Mouse (Mus musculus): ENCODE results near the gene Man2a1. TPM values are rescaled to one million over a fixed set of nuclear protein-coding genes. Genes with fewer than 3 reads are reported as not detected.

Man2a1 gene
- polyA plus RNA-seq, 1 experiment from 2014 or later, result 12.6 TPM

- no peak overlapping the region for H3K4me3 ChIP-seq (ENCODE audit: low read depth, low read length)
- peaks cover 46% of the 10 kb centered on the region for H3K36me3 ChIP-seq (ENCODE audit: control insufficient read depth, insufficient read depth, low read length)
- H3K27me3 ChIP-seq (replicated peaks; ENCODE audit: control insufficient read depth, insufficient read depth, low read length), result no peaks in the 10 kb centered on the region
- WGBS, result 67% methylated on average over 6 of the region's 6 CpGs
- no peak overlapping the region for H3K27ac ChIP-seq (ENCODE audit: low read depth)
- no peak overlapping the region for H3K4me2 ChIP-seq (ENCODE audit: low read length)
- H3K9me3 ChIP-seq (ENCODE audit: control insufficient read depth, low read length), result 0 out of 2 replicates have a peak, but pooled peaks cover 2% of the 10 kb centered on the region
- ATAC-seq (replicated peaks; ENCODE audit: low FRiP score, low TSS enrichment, low read depth) (0 out of 2 replicates have a peak, but pooled peaks have one; percentile 50), DNase-seq (ENCODE audit: low spot score) (no peak)
- H3K9ac ChIP-seq (ENCODE audit: low read length), result no peak overlapping the region
- 0 out of 2 replicates have a peak, but pooled peaks cover 2% of the 10 kb centered on the region for H3K4me1 ChIP-seq (replicated peaks; ENCODE audit: control insufficient read depth, insufficient read depth, low read length)
Observed at GRCm38 (mm10) chr17:64742715-64743605, 142.4 kb downstream of the Man2a1 start.

DNA sequence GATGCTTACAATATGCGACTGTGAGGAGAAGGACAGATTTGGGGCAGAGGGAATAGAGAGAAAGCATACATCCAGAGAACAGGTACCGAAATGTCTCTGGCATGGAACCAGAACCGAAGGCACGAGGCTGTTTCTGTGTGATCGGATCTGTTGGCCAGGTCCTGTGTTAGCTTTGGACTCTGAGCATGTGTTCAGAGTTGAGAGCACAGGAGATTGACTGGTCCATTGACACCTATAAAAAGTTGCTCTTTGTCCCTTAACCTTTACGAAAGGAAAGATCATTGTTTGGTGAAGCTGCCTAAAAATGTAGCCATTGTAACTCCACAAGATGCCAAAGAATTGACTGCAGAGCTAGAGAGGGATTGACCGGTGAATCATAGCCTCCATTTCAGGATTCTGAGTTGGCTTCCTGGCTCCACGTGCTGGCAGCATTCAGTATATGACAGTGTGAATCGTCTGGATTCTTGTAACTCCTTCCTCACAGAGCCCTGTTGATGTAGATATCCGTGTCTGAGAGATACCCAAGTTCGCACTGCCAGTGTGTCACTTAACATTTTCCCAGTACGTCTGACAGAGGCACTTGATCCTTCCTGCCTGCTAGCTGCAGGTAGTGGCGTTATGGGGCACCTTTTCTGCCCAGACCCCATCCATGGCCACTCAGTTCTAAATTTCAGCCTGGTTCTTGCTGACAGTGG lies 143.2 kb downstream of the Man2a1 start:
- 0 out of 2 replicates have a peak, but pooled peaks cover 2% of the 10 kb centered on the region for H3K9me3 ChIP-seq (ENCODE audit: control insufficient read depth, low read length)
- DNase-seq (ENCODE audit: low spot score) (no peak), ATAC-seq (replicated peaks; ENCODE audit: low FRiP score, low TSS enrichment, low read depth) (no peak)
- no peak overlapping the region for H3K27ac ChIP-seq (ENCODE audit: low read depth)
- no peak overlapping the region for H3K9ac ChIP-seq (ENCODE audit: low read length)
- H3K27me3 ChIP-seq (replicated peaks; ENCODE audit: control insufficient read depth, insufficient read depth, low read length), result no peaks in the 10 kb centered on the region
- WGBS, result 91% methylated on average over 13 of the region's 13 CpGs
- no peak overlapping the region for H3K4me2 ChIP-seq (ENCODE audit: low read length)
- H3K4me3 ChIP-seq (ENCODE audit: low read depth, low read length), result no peak overlapping the region
- 0 out of 2 replicates have a peak, but pooled peaks cover 2% of the 10 kb centered on the region for H3K4me1 ChIP-seq (replicated peaks; ENCODE audit: control insufficient read depth, insufficient read depth, low read length)
- peaks cover 43% of the 10 kb centered on the region for H3K36me3 ChIP-seq (ENCODE audit: control insufficient read depth, insufficient read depth, low read length)

GRCm38 (mm10) chr17:64746637-64747225 lies 146.2 kb downstream of the Man2a1 start:
- Histone ChIP-seq H3K27ac (ENCODE audit: low read depth) (no peak overlapping the region), H3K4me2 (ENCODE audit: low read length) (no peak overlapping the region), H3K9ac (ENCODE audit: low read length) (no peak overlapping the region), H3K27me3 (replicated peaks; ENCODE audit: control insufficient read depth, insufficient read depth, low read length) (no peaks in the 10 kb centered on the region), H3K4me3 (ENCODE audit: low read depth, low read length) (no peak overlapping the region), H3K9me3 (ENCODE audit: control insufficient read depth, low read length) (0 out of 2 replicates have a peak, but pooled peaks cover 2% of the 10 kb centered on the region), H3K4me1 (replicated peaks; ENCODE audit: control insufficient read depth, insufficient read depth, low read length) (0 out of 2 replicates have a peak, but pooled peaks cover 2% of the 10 kb centered on the region), H3K36me3 (ENCODE audit: control insufficient read depth, insufficient read depth, low read length) (peaks cover 34% of the 10 kb centered on the region)
- WGBS, result 71% methylated on average over 8 of the region's 8 CpGs
- ATAC-seq (replicated peaks; ENCODE audit: low FRiP score, low TSS enrichment, low read depth), result no peak
- no peak for DNase-seq (ENCODE audit: low spot score)

GRCm38 (mm10) chr17:64747461-64747860 lies 146.9 kb downstream of the Man2a1 start:
- 67% methylated on average over 5 of the region's 5 CpGs for WGBS
- no peak overlapping the region for H3K4me2 ChIP-seq (ENCODE audit: low read length)
- H3K4me1 ChIP-seq (replicated peaks; ENCODE audit: control insufficient read depth, insufficient read depth, low read length), result 0 out of 2 replicates have a peak, but pooled peaks cover 2% of the 10 kb centered on the region
- peaks cover 33% of the 10 kb centered on the region for H3K36me3 ChIP-seq (ENCODE audit: control insufficient read depth, insufficient read depth, low read length)
- H3K27ac ChIP-seq (ENCODE audit: low read depth), result no peak overlapping the region
- H3K9me3 ChIP-seq (ENCODE audit: control insufficient read depth, low read length), result 0 out of 2 replicates have a peak, but pooled peaks cover 2% of the 10 kb centered on the region
- H3K4me3 ChIP-seq (ENCODE audit: low read depth, low read length), result no peak overlapping the region
- H3K9ac ChIP-seq (ENCODE audit: low read length), result no peak overlapping the region
- ATAC-seq (replicated peaks; ENCODE audit: low FRiP score, low TSS enrichment, low read depth), result no peak
- DNase-seq (ENCODE audit: low spot score), result no peak
- no peaks in the 10 kb centered on the region for H3K27me3 ChIP-seq (replicated peaks; ENCODE audit: control insufficient read depth, insufficient read depth, low read length)

DNA sequence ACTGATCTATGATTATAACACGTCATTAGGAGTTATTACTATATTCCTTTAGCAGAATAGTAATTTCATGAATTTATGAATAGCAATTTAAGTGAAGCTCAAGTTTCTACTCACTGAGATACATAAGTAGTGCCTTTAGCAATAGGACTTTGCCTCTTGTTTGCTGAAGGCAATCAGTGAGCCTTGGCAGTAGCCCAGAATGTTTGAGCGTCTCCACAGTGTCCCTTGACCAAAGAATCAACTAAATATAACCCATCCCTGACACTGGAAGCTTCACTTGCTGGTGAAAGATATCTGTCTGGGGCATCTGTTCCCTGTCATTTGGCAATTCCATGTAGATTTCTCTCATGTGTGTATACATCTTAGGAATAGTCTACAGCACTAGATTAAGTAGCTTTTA lies 147.6 kb downstream of the Man2a1 start:
- DNase-seq (ENCODE audit: low spot score) (no peak), ATAC-seq (replicated peaks; ENCODE audit: low FRiP score, low TSS enrichment, low read depth) (no peak)
- Histone ChIP-seq H3K27me3 (replicated peaks; ENCODE audit: control insufficient read depth, insufficient read depth, low read length) (no peaks in the 10 kb centered on the region), H3K9me3 (ENCODE audit: control insufficient read depth, low read length) (0 out of 2 replicates have a peak, but pooled peaks cover 2% of the 10 kb centered on the region), H3K9ac (ENCODE audit: low read length) (no peak overlapping the region), H3K4me3 (ENCODE audit: low read depth, low read length) (no peak overlapping the region), H3K27ac (ENCODE audit: low read depth) (no peak overlapping the region), H3K36me3 (ENCODE audit: control insufficient read depth, insufficient read depth, low read length) (peaks cover 27% of the 10 kb centered on the region), H3K4me1 (replicated peaks; ENCODE audit: control insufficient read depth, insufficient read depth, low read length) (no peaks in the 10 kb centered on the region), H3K4me2 (ENCODE audit: low read length) (no peak overlapping the region)
- WGBS, result 54% methylated on average over 2 of the region's 2 CpGs

DNA sequence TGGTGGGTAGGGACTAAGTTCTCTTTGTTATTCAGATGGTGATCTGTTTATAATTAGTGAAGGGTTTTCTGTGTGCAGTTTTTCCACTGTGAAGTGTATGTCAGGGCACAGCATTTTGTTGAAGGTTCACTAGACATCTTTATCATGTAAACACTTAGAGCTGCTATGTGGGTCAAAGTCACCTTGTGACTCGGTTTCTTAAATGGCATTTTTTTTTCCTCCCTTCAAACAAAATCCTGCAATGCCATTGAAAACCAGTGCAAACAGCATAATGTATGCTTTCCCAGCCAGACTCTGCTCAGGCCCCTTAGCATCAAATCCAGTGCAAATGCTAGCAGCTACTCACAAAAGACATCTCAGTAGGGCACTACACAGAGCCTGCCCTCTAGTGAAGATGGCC lies 148.6 kb downstream of the Man2a1 start:
- DNase-seq (ENCODE audit: low spot score) (no peak), ATAC-seq (replicated peaks; ENCODE audit: low FRiP score, low TSS enrichment, low read depth) (no peak)
- 50% methylated on average over 1 of the region's 1 CpGs for WGBS
- Histone ChIP-seq H3K4me2 (ENCODE audit: low read length) (no peak overlapping the region), H3K9me3 (ENCODE audit: control insufficient read depth, low read length) (0 out of 2 replicates have a peak, but pooled peaks cover 2% of the 10 kb centered on the region), H3K27ac (ENCODE audit: low read depth) (no peak overlapping the region), H3K4me1 (replicated peaks; ENCODE audit: control insufficient read depth, insufficient read depth, low read length) (no peaks in the 10 kb centered on the region), H3K36me3 (ENCODE audit: control insufficient read depth, insufficient read depth, low read length) (peaks cover 24% of the 10 kb centered on the region), H3K9ac (ENCODE audit: low read length) (no peak overlapping the region), H3K4me3 (ENCODE audit: low read depth, low read length) (no peak overlapping the region), H3K27me3 (replicated peaks; ENCODE audit: control insufficient read depth, insufficient read depth, low read length) (no peaks in the 10 kb centered on the region)

DNA sequence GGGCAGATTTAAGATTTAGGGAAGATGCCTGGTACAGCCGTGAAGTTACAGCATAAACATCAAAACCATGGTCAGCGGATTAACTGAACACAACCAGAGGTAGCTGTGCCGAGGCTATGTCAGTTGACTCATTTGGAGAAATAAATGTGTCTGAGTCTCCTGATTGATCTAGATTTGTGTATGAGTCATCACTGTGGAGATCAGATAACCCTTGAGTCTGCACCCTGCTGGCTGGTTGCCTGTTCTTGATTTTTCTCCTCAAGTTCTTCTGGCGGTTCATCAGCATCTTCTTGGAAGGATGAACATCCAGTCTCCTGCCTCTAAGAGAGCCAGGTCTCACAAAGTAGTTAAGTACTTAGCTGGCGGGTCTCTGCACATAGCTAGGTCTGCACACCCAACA lies 150.7 kb downstream of the Man2a1 start:
- Histone ChIP-seq H3K9ac (ENCODE audit: low read length) (no peak overlapping the region), H3K4me2 (ENCODE audit: low read length) (no peak overlapping the region), H3K27ac (ENCODE audit: low read depth) (no peak overlapping the region), H3K36me3 (ENCODE audit: control insufficient read depth, insufficient read depth, low read length) (peaks cover 15% of the 10 kb centered on the region; the same call in 1 of the 2 replicates), H3K9me3 (ENCODE audit: control insufficient read depth, low read length) (no peaks in the 10 kb centered on the region), H3K27me3 (replicated peaks; ENCODE audit: control insufficient read depth, insufficient read depth, low read length) (no peaks in the 10 kb centered on the region), H3K4me1 (replicated peaks; ENCODE audit: control insufficient read depth, insufficient read depth, low read length) (no peaks in the 10 kb centered on the region), H3K4me3 (ENCODE audit: low read depth, low read length) (no peak overlapping the region)
- ATAC-seq (replicated peaks; ENCODE audit: low FRiP score, low TSS enrichment, low read depth) (no peak), DNase-seq (ENCODE audit: low spot score) (no peak)
- WGBS, result 82% methylated on average over 5 of the region's 5 CpGs

All from intestine, embryonic 14.5 days (tissue).